Mouse (Mus musculus) cerebellum, postnatal 4 days (tissue): ENCODE measurements around the gene Gm20388.
A peak's percentile ranks its signal among the peaks of the same experiment; 100 is the strongest.
"Not testable (repeated sequence)": the region's sequence is repeated elsewhere in the genome, so short reads cannot be mapped to it uniquely, and the experiment has no call there.

Source experiments
- DNase-seq, 2 experiments: peaks; one replicate each; pipeline ENCODE4 v3.0.0; 2022; ENCODE audit warnings: low spot score in 2 of 2, mixed read lengths in 1 of 2

Gm20388 gene

GRCm38 (mm10) chr8:123474549-123474948 is 3563.9 kb downstream of the Gm20388 start:
- not testable (repeated sequence) for DNase-seq

DNA sequence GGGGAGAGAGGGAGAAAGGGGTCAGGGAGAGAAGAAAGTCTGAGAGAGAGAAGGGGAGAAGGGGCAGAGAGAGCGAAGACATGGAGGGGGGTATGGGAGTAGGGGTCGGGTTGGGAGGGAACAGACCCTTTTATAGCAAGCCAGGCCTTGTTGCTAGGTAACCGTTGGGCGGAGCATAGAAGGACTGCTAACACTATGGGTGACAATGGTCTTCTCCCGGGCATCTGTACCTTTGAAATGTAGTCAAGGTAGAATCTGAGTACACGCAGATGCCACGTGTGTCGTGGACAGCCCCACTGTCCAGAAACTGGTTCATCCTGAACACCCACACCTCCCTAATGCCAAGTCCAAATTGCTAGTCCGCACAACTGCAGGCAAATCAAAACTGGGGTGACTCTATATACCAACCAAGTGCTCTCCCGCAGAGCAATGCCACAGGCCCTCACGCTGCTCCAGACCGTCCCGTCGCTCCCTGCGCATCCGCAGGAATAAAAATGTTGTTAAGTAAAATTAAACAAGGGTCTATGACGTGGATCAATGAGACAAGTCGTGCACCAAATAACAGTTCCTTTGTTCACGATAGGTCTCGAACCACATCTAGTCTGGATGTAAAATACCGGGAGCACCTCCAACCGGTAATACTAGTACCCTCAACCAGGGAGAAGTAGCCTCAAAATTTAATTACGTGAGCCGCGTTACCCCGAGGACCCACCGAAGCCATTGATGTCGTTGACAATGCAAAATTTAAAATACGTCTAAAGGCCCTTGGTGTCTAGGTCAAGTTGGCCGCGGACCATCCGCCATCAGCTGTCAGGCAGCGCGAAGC is 3566.5 kb downstream of the Gm20388 start:
- DNase-seq: no peak

DNA sequence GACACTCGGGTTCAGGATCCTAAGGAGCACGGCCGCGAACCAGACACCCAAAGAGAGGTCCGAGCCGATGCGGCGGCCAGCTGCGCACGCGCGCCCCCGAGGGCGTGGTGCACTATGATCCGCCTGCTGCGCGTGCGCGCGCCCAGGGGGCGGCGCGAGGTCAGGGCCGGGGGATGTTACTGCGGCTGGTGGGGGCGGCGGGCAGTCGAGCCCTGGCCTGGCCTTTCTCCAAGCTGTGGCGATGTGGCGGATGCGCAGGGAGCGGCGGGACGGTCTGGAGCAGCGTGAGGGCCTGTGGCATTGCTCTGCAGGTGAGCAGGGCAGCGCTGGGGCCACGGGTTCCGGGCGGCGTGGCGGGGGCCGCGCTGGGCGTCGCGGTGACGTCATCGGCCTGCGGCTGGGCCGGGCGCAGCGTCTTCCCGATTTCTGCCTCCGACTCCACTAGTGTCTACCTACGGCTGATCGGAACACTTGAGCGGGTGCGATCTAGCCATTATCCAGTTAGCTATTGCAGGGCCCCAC is 3567.2 kb downstream of the Gm20388 start, which contains the start of gene Afg3l1:
TSS of gene Afg3l1 (plus strand) at position 167 of the 522 bp plus-strand sequence.
- peak; percentile 84 to 95 for DNase-seq

GRCm38 (mm10) chr8:123478456-123479218 is 3568.0 kb downstream of the Gm20388 start:
- DNase-seq: no peak

DNA sequence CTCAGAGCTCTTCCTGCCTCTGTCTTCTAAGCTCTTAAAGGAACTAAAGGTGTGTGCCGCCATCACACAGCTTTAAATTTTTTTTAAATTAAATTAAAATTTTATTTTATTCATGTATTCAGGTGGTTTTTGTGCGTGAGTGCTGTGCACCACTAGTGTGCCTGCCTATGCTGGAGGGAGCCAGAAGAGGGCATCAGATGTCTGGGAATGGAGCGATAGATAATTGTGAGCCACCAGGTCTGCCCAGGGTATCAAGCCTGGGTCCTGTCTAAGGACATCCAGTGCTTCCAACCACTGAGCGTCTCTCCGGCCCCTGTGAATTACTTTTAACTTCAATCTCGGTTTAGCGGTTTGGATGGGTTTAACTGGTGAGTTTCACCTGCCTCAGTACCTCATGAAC is 3572.0 kb downstream of the Gm20388 start:
- no peak for DNase-seq

DNA sequence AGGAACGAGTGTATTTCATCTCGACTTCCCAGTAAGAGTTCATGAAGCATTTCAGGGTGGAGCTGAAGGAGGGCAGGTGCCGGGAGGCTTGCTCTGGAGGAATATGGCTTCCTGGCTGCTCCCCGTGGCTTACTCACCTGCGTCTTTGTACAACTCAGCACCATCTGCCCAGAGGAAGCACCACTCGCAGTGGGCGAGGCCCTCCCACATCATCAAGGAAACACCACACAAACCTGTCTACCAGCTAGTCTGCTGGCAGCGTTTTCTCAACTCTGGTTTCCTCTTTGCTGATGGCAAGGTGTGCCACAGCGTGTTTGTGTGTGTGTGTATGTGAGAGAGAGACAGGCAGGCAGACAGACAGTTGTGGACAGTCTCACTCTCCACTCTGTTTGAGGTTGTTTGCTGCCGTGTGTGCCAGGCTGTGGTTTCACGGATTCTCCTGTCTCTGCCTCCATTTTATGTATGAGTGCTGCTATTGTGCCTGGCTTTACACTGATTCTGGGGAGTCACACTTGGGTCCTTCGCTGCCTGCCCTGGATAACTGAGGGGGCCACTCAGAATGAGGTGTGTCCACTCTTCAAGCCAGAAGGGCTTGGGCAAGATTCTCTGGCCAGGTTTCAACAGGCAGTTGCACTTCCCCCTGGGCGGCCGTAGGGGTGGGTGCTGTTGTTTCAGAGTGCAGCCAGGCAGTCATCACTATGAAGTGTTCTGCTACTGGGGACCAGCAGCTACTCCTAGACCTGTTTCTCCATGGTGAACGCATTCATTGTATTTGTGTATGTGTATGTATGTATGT is 3580.8 kb downstream of the Gm20388 start:
- DNase-seq: no peak

DNA sequence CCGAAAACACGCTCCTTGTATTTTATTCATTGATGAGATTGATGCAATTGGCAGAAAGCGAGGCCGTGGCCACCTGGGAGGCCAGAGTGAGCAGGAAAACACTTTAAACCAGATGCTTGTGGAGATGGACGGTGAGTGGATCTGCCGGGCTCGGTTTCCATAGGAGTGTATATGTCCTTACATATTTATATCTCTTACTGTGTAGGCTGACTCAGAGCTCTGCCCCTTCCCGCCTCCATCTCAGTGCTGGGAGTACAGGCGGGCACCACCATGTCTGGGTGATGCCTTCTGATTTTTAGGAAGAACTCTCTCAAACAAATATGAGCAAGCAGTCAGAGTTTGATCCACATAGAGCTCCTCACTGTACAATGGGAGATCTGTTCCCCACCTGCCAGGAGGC is 3582.3 kb downstream of the Gm20388 start:
- DNase-seq: no peak

- DNase-seq: no peak
Measured at GRCm38 (mm10) chr8:123497699-123498098, 3587.1 kb downstream of the Gm20388 start.

DNA sequence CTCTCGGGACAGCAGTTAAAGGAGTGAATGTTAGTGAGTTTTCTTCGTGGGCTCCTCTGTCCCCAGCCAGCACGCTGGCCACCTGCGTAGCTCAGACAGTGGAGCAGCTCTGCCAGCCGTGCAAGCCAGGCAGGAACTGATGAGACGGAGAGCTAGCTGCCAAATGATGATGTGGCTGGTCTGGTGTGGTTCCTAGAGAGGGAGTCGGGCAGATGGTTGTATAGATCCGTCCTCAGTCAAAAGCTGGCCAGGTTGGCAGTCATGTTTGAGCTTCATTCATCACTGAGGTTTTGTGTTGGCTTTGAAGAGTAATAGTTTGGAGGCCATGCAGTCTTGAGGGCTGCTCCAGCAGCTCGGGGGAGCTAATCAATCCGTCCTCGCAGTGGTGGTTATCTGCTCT is 3588.3 kb downstream of the Gm20388 start:
- no peak for DNase-seq

- no peak for DNase-seq
Measured at GRCm38 (mm10) chr8:123499556-123499955, 3588.9 kb downstream of the Gm20388 start.

- DNase-seq: no peak
Measured at GRCm38 (mm10) chr8:123502192-123502591, 3591.6 kb downstream of the Gm20388 start.

GRCm38 (mm10) chr8:123503801-123504467 is 3593.3 kb downstream of the Gm20388 start:
- no peak for DNase-seq

GRCm38 (mm10) chr8:123504591-123505195 is 3594.1 kb downstream of the Gm20388 start:
- DNase-seq: no peak

DNA sequence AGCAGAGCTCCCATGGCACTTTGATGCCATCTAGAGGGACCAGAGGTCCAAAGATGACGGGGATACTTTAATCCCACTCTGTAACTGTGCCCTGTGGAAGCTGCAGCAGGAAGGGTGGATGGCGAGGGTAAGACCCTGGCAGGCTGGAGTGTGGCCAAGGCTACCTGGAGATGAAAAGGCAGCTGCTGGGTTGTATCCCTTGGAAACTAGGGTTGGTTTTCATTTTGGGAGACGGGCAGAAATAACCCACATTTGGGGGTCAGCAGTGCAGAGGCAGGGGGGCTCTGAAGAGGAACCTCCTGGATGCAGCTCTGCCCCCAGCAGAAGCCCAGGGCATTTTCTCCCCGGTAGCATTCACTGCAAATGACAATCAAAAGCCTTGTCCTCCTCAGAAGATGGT is 3594.6 kb downstream of the Gm20388 start:
- DNase-seq: no peak

DNA sequence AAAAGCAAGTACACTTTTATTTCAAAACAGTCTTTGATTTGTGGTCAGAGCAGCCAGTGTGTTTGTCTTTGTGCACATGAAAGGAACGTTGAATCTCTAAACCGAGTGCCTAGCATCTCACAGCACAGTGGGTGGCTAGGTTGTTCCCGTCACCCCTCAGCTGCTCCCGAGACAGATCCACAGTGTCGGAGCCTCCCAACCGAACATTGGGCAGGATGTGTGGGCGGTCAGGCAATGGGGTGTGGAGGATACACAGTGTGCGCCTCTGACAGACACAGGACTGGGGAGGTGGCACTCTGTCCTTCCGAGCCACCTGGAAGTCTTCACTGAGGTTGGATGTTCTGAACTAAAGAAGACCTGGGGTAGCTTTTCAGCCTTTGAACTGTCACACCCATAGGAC is 3595.1 kb downstream of the Gm20388 start:
- no peak for DNase-seq

- no peak for DNase-seq
Measured at GRCm38 (mm10) chr8:123507153-123507552, 3596.5 kb downstream of the Gm20388 start.

DNA sequence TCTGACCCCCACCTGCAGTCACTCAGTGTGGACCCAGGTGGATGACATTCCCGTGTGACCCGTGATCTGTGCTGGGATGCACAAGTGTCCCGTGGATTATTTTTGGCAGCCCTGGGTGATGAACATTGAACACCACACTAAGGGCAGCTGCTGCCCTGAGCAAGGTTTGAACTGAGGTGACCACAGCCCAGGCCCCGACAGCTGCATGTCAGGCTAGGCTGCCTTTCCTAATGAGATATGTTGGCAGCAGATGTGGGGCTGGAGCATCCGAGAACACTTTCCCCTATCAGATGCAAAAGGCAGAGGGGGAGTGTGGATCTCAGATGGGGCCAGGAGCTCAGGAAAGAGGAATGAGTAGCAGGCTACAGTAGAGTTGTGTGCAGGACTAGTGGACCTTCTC is 3600.2 kb downstream of the Gm20388 start:
- DNase-seq: no peak

DNA sequence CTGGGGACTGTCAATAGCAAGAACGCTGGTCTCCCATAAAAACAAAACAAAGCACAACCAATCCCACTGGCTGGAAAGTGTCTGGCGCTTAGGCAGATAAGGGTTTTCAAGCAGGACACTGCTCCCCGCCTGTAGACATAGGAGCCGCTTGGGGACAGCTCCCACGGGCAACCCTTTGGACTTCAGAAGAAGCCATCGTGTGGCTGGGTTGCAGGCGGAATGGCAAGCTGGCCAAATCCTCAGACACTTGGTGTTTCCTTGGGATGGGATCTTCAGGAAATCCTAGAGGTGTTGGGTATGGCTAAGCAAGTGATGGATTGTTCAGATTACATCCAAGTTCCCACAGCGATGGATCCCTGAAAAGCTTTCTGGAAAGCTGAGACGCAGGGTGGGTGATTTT is 3603.5 kb downstream of the Gm20388 start:
- no peak for DNase-seq

GRCm38 (mm10) chr8:123514781-123515539 is 3604.3 kb downstream of the Gm20388 start, which contains the start of gene Dbndd1:
Dbndd1 (minus strand) TSS chr8:123515463.
- DNase-seq: peak in 1 of 2 experiments; percentile 65

- DNase-seq: no peak
Measured at GRCm38 (mm10) chr8:123515540-123515897, 3604.9 kb downstream of the Gm20388 start.
